ENCODE assay signal across 15 mouse cellular contexts in the genomic region with DNA sequence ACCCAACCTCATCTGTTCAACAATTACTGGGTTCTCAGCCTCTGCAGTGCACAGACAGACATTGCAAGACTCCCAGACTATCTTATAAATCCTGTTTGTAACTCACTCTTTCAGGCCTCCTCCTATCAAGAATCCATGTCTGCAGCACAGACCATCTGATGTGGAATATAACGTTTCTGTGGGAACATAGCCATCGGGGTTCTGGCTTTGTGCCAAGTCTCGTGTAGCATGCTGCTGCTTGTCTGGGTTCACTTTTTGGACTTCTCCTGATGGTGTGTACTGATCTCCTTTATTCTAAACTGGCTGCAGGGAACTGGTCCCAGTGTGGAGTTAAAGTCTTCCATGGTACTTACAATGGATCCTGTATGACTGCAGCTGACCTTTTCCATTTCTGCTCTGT.
"Had no signal": no experiment of that assay in that cellular context is flagged by ENCODE, and none has a peak within 500 bp of the region (broad histone marks: within the 10 kb centered on the region; RNA-seq: fewer than 3 reads in every experiment).

No protein-coding gene starts in this region.

- DNase-seq: kidney, adult 8-10 months; kidney, postnatal 25 days; lung, postnatal 36 days; midbrain, embryonic 14.5 days; retina, postnatal 1 day; right cerebral cortex, postnatal 14 days; thymus, adult 18-20 months; thymus, postnatal 14 days had no signal

- H3K27ac ChIP-seq: left cerebral cortex, adult 2 months; limb, embryonic 13.5 days; liver, embryonic 15.5 days; neural tube, embryonic 12.5 days had no signal

- H3K9me3 ChIP-seq: limb, embryonic 13.5 days; liver, embryonic 15.5 days; neural tube, embryonic 12.5 days had no signal

- H3K4me2 ChIP-seq: limb, embryonic 13.5 days; liver, embryonic 11.5 days; liver, embryonic 15.5 days; neural tube, embryonic 12.5 days had no signal

- H3K4me1 ChIP-seq: liver, embryonic 15.5 days; neural tube, embryonic 12.5 days had no signal

- ATAC-seq: intestine, postnatal 0 days; lung, postnatal 0 days had no signal

- H3K4me3 ChIP-seq: left cerebral cortex, adult 2 months; limb, embryonic 13.5 days; liver, embryonic 15.5 days; neural tube, embryonic 12.5 days had no signal

- H3K36me3 ChIP-seq: limb, embryonic 13.5 days; liver, embryonic 15.5 days; neural tube, embryonic 12.5 days had no signal

- H3K9ac ChIP-seq: limb, embryonic 13.5 days; liver, embryonic 15.5 days; neural tube, embryonic 12.5 days had no signal

- H3K27me3 ChIP-seq: limb, embryonic 13.5 days; liver, embryonic 15.5 days; neural tube, embryonic 12.5 days had no signal
